Mouse (Mus musculus): ENCODE results near the gene Ifi47. TPM values are rescaled to one million over a fixed set of nuclear protein-coding genes. Genes with fewer than 3 reads are reported as not detected.

The Ifi47 gene
- polyA plus RNA-seq, 1 experiment from 2014 or later, result 0.35 TPM

DNA sequence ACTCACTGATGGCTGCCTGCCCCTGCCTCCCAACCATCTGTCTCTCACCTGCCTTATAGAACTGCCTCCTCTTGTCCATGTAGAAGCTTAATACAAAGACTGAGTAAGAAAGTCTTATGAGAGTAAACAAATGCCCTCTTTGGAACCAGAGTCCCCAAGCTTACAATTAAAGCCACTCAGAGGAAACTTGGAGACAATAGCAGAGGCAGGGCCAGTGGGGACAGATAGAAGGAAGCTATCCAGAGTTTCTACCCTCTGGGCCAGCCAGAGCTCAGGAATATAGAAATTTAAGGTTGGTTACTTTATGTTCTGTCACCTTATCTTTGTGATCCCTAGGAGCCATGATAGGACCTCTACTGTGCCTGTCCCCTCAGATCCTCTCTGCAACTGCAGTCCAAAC is 38.4 kb downstream of the Ifi47 start, which contains the start of gene Olfr1396:
Olfr1396 (minus strand) TSS at position 101 of the 400 bp plus-strand sequence.
- no peak for ATAC-seq (replicated peaks)
- Histone ChIP-seq H3K4me2 (no peak within 1 kb of the TSS), H3K36me3 (replicated peaks) (no peaks in the 10 kb centered on the region), H3K9me3 (no peaks in the 10 kb centered on the region), H3K27ac (no peak within 1 kb of the TSS), H3K4me3 (no peak within 1 kb of the TSS), H3K27me3 (replicated peaks) (no peaks in the 10 kb centered on the region), H3K4me1 (no peaks in the 10 kb centered on the region), H3K9ac (no peak within 1 kb of the TSS)

DNA sequence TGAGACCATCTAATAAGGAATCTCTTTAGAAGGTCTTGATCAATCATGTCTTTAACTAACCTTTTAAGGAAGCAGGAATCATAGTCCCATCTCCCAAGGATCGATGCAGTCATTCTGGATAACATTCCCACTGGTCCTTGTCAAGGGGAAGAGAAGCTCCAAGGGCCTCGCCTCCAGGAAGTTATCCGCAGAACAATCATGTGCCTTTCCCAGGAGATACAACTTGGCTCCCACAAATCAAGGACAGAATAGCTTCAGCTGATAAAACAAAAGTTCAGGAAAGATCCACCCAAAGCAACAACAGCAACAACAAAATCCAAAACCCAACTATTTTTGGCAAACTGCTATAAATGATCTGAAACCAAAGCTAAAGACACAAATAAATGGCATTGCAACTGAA is 43.2 kb downstream of the Ifi47 start:
- Histone ChIP-seq H3K4me1 (no peaks in the 10 kb centered on the region), H3K36me3 (replicated peaks) (no peaks in the 10 kb centered on the region), H3K9ac (no peak overlapping the region), H3K4me2 (no peak overlapping the region), H3K4me3 (no peak overlapping the region), H3K27ac (no peak overlapping the region), H3K27me3 (replicated peaks) (no peaks in the 10 kb centered on the region), H3K9me3 (no peaks in the 10 kb centered on the region)
- 90% methylated on average over 3 of the region's 3 CpGs for WGBS
- ATAC-seq (replicated peaks), result no peak

DNA sequence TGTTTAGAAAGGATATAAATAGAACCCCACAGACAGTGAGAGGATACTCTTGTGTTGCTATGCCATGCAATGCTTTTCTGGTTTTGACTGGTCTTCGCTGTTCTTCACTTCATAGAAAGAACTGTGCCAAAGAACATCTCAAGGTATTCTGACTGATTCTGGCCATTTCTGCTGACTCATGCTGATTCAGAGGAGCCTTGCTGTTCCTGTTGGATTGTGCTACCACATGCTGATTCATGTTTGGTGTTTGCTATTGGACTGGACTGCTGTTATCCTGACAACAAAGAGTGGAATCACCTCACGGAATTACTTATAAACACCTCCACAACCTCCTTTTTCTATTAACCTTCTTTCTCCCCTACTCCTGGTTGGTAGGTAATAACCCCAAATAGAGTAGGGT is 47.8 kb downstream of the Ifi47 start:
- WGBS, result 87% methylated on average over 2 of the region's 2 CpGs
- Histone ChIP-seq H3K27me3 (replicated peaks) (no peaks in the 10 kb centered on the region), H3K9me3 (no peaks in the 10 kb centered on the region), H3K4me3 (no peak overlapping the region), H3K36me3 (replicated peaks) (no peaks in the 10 kb centered on the region), H3K4me2 (no peak overlapping the region), H3K27ac (no peak overlapping the region), H3K9ac (no peak overlapping the region), H3K4me1 (no peaks in the 10 kb centered on the region)
- no peak for ATAC-seq (replicated peaks)

DNA sequence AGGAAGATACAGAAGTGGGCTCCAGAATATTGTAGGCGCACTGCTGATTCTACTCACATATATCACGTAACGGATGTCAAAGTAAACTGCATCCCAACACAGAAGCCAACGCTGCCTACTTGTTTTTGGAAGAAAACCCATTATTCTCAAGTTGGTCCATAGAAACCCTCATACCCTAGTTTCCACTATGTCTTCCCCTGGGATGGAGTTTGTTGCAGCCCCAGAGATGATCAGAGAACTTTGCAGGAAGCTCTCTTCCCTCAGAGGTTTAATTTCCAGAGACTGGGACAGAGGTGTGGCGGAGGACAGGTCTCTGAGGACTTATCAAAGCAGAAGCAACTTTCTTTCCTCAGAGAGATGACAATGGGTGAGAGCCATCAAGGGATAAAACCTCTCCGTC is 65.6 kb downstream of the Ifi47 start, which contains the start of gene Olfr1395:
Olfr1395 (plus strand) TSS at position 301 of the 400 bp plus-strand sequence.
- Histone ChIP-seq H3K36me3 (replicated peaks) (no peaks in the 10 kb centered on the region), H3K4me3 (no peak within 1 kb of the TSS), H3K9ac (no peak within 1 kb of the TSS), H3K27ac (no peak within 1 kb of the TSS), H3K4me2 (no peak within 1 kb of the TSS), H3K4me1 (no peaks in the 10 kb centered on the region), H3K9me3 (no peaks in the 10 kb centered on the region), H3K27me3 (replicated peaks) (no peaks in the 10 kb centered on the region)
- no peak for ATAC-seq (replicated peaks)
- 93% methylated on average over 6 of the region's 6 CpGs for WGBS

Other genes with a start within 250 kb of the Ifi47 start
- gene Gm12184, start 249.9 kb upstream of the Ifi47 start, polyA plus RNA-seq (2015; fragmentation: Nextera tagmentation; extraction: Ambion mirVana), result 2.6 and 4.0 TPM in 2 replicates
- gene Irgm1, start 204.9 kb upstream of the Ifi47 start, polyA plus RNA-seq (2015; fragmentation: Nextera tagmentation; extraction: Ambion mirVana), result 2.3 and 4.6 TPM in 2 replicates
- gene Gm5431, start 174.4 kb upstream of the Ifi47 start, polyA plus RNA-seq (2015; fragmentation: Nextera tagmentation; extraction: Ambion mirVana), result 0.05 and 0.45 TPM in 2 replicates
- 1.3 and 1.8 TPM in 2 replicates for gene Psme2b, start 130.4 kb upstream of the Ifi47 start, polyA plus RNA-seq (2015; fragmentation: Nextera tagmentation; extraction: Ambion mirVana)
- gene Olfr56, start 97.7 kb upstream of the Ifi47 start, polyA plus RNA-seq (2015; fragmentation: Nextera tagmentation; extraction: Ambion mirVana), result not detected in 2 replicates
- 0.33 and 0.37 TPM in 2 replicates for gene 9930111J21Rik1, start 97.2 kb upstream of the Ifi47 start, polyA plus RNA-seq (2015; fragmentation: Nextera tagmentation; extraction: Ambion mirVana)
- gene Gm12185, start 84.4 kb upstream of the Ifi47 start, polyA plus RNA-seq (2015; fragmentation: Nextera tagmentation; extraction: Ambion mirVana), result not detected in 2 replicates
- not detected in 2 replicates for gene Tgtp1, start 82.4 kb upstream of the Ifi47 start, polyA plus RNA-seq (2015; fragmentation: Nextera tagmentation; extraction: Ambion mirVana)
- gene 9930111J21Rik2, start 25.3 kb upstream of the Ifi47 start, polyA plus RNA-seq (2015; fragmentation: Nextera tagmentation; extraction: Ambion mirVana), result 0.37 and 0.38 TPM in 2 replicates
- 0.68 TPM in 1 of 2 replicates, not detected in the other for gene Tgtp2, start 12.4 kb upstream of the Ifi47 start, polyA plus RNA-seq (2015; fragmentation: Nextera tagmentation; extraction: Ambion mirVana)
- 0.11 TPM in 1 of 2 replicates, not detected in the other for gene Olfr1396, start 38.3 kb downstream of the Ifi47 start, polyA plus RNA-seq (2015; fragmentation: Nextera tagmentation; extraction: Ambion mirVana)
- not detected in 2 replicates for gene Olfr1395, start 65.7 kb downstream of the Ifi47 start, polyA plus RNA-seq (2015; fragmentation: Nextera tagmentation; extraction: Ambion mirVana)
- not detected in 2 replicates for gene Olfr1394, start 77.8 kb downstream of the Ifi47 start, polyA plus RNA-seq (2015; fragmentation: Nextera tagmentation; extraction: Ambion mirVana)
- gene Btnl9, start 110.6 kb downstream of the Ifi47 start, polyA plus RNA-seq (2015; fragmentation: Nextera tagmentation; extraction: Ambion mirVana), result 0.09 and 0.15 TPM in 2 replicates
- 45.1 and 46.0 TPM in 2 replicates for gene Zfp62, start 126.7 kb downstream of the Ifi47 start, polyA plus RNA-seq (2015; fragmentation: Nextera tagmentation; extraction: Ambion mirVana)
- gene Mgat1, start 167.6 kb downstream of the Ifi47 start, polyA plus RNA-seq (2015; fragmentation: Nextera tagmentation; extraction: Ambion mirVana), result 35.3 and 35.4 TPM in 2 replicates
- gene Olfr1393, start 201.7 kb downstream of the Ifi47 start, polyA plus RNA-seq (2015; fragmentation: Nextera tagmentation; extraction: Ambion mirVana), result 0.05 TPM in 1 of 2 replicates, not detected in the other
- 0.04 and 0.05 TPM in 2 replicates for gene Olfr1392, start 208.7 kb downstream of the Ifi47 start, polyA plus RNA-seq (2015; fragmentation: Nextera tagmentation; extraction: Ambion mirVana)
- gene Olfr10, start 228.2 kb downstream of the Ifi47 start, polyA plus RNA-seq (2015; fragmentation: Nextera tagmentation; extraction: Ambion mirVana), result not detected in 2 replicates
- gene Olfr1391, start 246.2 kb downstream of the Ifi47 start, polyA plus RNA-seq (2015; fragmentation: Nextera tagmentation; extraction: Ambion mirVana), result not detected in 2 replicates